Mouse (Mus musculus) embryonic stem cell, embryonic (primary cell): Measurements from ENCODE around the gene Nhsl1.

ENCODE experiments used
- CTCF ChIA-PET, 4 experiments: fragments of 300-600 bp in 2 of 4; fragments of 350-600 bp in 2 of 4; sonication (Branson Sonifier 250); formaldehyde crosslinking; loops; one replicate each; lab custom pipeline; 2022; ENCODE audit warnings: inconsistent platforms in 2 of 4; lab: Charles Lee
- POLR2A ChIA-PET, 4 experiments: fragments of 300-600 bp in 2 of 4; fragments of 350-600 bp in 2 of 4; sonication (Branson Sonifier 250); formaldehyde crosslinking; loops; one replicate each; lab custom pipeline; 2022; ENCODE audit warnings: antibody characterized with exemption in 4 of 4, inconsistent platforms in 1 of 4; lab: Charles Lee

Nhsl1 gene

DNA sequence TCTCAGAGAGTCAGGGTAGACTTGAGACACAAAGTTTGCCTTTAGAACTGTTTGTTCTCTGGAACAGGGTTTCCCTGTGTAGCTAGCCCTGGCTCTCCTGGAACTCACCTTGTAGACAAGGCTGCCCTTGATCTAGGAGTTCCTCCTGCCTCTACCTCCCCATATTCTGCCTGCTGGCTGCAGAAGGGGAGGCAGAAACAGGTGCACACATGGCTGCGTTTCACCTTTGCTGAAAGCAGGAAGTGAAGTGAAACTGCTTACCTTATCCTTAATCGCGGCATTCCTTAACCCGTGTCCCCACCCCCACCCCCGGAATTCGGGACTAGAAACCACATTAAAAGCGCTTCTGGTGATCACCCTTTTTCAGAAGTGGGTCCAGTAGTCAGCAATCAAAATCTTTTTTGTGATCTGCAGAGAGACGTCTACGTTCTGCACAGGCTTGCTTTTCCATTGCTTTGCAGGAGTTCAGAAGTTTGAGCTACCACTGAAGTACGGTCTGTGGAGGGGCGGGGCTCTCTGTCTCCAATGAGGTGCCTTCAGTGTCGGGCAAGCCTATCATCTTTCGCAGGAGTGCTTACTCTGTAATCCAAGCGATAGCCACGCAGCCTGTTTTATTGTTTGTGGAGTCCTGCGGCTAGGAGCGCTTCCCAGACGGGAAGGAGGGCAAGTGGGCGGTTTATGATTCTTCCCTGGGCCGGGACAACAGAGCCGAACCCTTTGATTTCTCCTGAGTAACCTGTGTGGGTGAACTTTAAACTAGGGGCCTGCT lies 88.5 kb downstream of the Nhsl1 start:
- ChIA-PET POLR2A (interaction anchor here (0.5 to 6.1 kb wide), 60 partner anchors 9 to 358 kb away, joined by 3 to 40 read pairs (median 4); partner anchors contain the start of genes Hebp2 (in 1 of the 4) and Reps1 (in 1 of the 4)), CTCF (interaction anchor here in 3 of 4 experiments (0.6 to 1.4 kb wide), 10 partner anchors 10 to 147 kb away, joined by 3 to 5 read pairs (median 3); no protein-coding TSS in a partner anchor)

DNA sequence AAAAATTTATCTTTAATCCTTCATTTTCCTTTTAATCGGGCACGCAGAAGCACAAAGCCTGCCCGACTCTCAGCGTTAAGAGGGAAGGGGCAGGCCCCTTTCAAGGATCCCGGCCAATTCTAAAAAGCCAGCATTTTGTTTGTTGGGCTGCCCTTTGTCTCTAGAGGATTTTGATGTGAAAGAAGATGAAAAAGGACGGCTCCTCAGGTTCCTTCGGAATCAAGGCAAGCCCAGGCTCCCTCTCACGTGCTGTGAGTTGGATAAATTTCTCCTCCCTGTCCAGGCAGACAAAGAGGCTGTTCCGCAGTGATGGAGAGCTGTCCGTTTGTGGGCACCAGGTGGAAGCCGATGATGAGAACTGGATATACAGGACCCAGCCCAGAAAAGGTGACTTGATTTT lies 89.3 kb downstream of the Nhsl1 start:
- POLR2A ChIA-PET: interaction anchor here in 3 of 4 experiments (0.5 to 6.1 kb wide), 21 partner anchors 10 to 138 kb away, joined by 3 to 40 read pairs (median 4); partner anchors contain the start of gene Hebp2 (in 1 of the 3)
- CTCF ChIA-PET: interaction anchor here in 2 of 4 experiments (1.0 to 1.3 kb wide), 4 partner anchors 10 to 45 kb away, joined by 3 to 4 read pairs (median 3); no protein-coding TSS in a partner anchor

DNA sequence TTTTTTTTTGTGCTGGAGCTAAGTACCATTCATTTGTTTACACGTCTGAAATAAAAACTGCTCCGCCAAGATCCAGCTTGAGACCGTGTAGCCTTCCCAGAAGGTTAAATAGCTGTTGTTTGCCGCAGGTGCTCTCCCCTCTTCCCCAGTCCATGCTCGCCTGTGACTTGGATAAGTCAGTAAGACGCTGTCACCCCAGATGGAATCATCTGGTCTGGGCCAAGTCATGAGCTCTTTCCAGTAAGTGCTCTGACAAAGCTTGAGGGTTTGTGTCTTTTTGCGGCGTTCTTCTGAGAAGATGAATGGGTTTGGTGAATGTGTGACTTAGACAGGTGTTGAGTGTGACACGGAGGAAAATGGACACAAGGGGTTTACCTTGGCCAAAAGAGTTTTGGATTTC lies 89.8 kb downstream of the Nhsl1 start:
- CTCF ChIA-PET: interaction anchor here in 2 of 4 experiments (1.0 to 1.3 kb wide), 3 partner anchors 9 to 25 kb away, joined by 3 to 4 read pairs (median 3); no protein-coding TSS in a partner anchor
- POLR2A ChIA-PET: interaction anchor here in 3 of 4 experiments (0.5 to 6.1 kb wide), 14 partner anchors 9 to 102 kb away, joined by 3 to 40 read pairs (median 4); no protein-coding TSS in a partner anchor

DNA sequence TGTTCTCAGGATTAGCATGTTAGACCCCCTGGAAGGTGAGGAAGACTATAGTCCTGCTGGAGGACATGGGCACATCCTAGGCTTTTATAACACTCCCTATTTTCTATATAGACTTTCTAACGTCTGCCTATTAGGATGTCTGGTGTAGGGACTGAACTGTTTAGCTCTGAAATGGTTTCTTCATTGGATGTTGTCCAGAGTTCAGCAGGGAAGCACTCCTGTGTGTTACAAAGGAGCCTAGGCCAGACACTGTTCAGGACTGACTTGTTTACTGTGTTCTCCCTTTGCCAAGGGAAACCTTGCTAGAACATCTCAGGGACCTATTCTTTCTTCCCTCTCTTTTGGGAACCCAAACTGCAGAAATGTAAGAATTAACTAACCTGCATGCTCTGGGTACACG lies 90.3 kb downstream of the Nhsl1 start:
- CTCF ChIA-PET: interaction anchor here in 2 of 4 experiments (0.6 to 1.3 kb wide), 4 partner anchors 9 to 120 kb away, joined by 3 to 4 read pairs (median 3); no protein-coding TSS in a partner anchor
- POLR2A ChIA-PET: interaction anchor here (0.6 to 6.1 kb wide), 13 partner anchors 9 to 101 kb away, joined by 3 to 40 read pairs (median 5); no protein-coding TSS in a partner anchor

DNA sequence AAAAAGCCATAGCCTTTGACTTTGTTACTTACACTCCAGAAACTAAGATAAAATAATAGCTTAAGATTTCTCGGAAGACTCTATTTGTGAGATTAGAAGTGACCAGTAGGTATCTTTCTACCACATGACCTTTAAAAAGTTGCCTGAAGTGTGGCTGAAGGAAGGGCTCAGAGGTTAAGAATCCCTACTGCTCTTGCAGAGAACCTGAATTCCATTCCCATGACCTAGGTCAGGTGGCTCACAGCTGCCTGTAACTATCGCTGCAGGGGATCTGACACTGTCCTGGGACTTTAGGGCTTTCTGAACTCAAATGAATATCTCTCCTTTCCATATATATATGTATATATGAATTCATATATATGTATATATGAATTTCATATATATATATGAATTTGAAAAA lies 92.5 kb downstream of the Nhsl1 start:
- POLR2A ChIA-PET: interaction anchor here (0.5 to 6.1 kb wide), 20 partner anchors 9 to 1743 kb away, joined by 3 to 36 read pairs (median 4); partner anchors contain the start of gene Hebp2 (in 1 of the 4)
- CTCF ChIA-PET: interaction anchor here in 1 of 4 experiments (0.6 kb wide), 1 partner anchor 13 kb away, joined by 3 read pairs; no protein-coding TSS in a partner anchor

DNA sequence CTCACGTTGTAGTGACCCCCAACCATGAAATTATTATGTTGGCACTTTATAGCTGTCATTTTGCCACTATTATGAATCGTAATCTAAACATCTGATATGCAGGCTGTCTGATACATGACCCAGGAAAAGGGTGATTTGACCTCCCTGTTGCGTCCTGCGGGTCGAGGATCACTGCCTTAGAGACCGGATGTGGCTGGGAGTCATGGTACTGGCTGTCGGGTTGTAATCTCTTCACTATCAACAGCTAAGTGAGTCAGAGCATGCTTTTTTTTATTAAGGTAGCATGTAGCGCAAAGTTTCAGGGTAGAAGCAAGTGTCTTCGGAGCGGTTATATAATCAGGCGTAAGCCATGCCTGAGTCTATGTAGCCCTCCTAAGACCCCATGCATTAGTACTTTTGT lies 97.2 kb downstream of the Nhsl1 start:
- CTCF ChIA-PET: no interaction called here
- POLR2A ChIA-PET: interaction anchor here in 2 of 4 experiments (1.3 to 6.2 kb wide), 4 partner anchors 8 to 30 kb away, joined by 3 to 40 read pairs (median 5); no protein-coding TSS in a partner anchor

DNA sequence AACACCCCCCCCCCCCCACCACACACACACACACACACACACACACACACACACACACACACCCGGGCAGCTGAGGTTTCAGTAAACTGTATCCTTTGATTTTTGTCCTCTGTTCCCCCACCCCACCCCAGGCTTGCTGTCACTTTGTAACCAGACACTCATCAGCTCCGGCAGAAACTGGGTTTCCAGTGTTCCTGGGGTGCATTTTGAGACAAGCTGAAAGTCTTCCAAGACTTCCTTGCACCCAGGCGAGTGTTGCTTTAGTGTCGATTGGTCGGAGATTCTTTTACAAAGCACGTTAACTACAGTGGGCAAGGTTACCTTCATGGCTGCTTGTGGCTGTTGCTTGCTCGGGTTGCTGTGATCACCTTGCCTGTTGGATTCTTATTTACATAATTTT lies 99.4 kb downstream of the Nhsl1 start:
- CTCF ChIA-PET: interaction anchor here in 3 of 4 experiments (0.6 to 1.9 kb wide), 6 partner anchors 10 to 60 kb away, joined by 3 to 6 read pairs (median 4); no protein-coding TSS in a partner anchor
- POLR2A ChIA-PET: interaction anchor here (0.5 to 6.2 kb wide), 24 partner anchors 9 to 1292 kb away, joined by 3 to 40 read pairs (median 3); no protein-coding TSS in a partner anchor

DNA sequence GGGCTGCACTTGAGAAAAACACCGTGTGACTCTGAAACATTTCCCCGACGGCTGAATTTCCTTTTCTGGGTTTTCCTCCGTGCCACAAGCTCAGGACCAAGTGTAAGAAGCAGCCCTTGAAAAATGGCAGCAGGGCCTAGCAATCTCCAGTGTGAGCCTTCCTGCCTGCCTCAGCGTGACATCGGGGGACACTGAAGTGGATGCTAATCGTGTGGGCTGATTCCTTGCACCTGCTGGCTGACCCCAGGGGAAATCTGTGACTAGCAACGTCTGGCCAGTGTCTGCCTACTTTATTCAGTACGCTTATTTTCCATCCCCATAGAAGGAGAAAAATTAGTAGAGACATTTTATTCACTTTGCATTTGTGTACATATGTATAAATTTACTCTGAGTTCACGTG lies 100.7 kb downstream of the Nhsl1 start:
- CTCF ChIA-PET: interaction anchor here in 1 of 4 experiments (0.8 kb wide), 1 partner anchor 34 kb away, joined by 3 read pairs; no protein-coding TSS in a partner anchor
- POLR2A ChIA-PET: interaction anchor here in 2 of 4 experiments (1.1 to 6.2 kb wide), 3 partner anchors 12 to 22 kb away, joined by 4 to 40 read pairs (median 21); no protein-coding TSS in a partner anchor

DNA sequence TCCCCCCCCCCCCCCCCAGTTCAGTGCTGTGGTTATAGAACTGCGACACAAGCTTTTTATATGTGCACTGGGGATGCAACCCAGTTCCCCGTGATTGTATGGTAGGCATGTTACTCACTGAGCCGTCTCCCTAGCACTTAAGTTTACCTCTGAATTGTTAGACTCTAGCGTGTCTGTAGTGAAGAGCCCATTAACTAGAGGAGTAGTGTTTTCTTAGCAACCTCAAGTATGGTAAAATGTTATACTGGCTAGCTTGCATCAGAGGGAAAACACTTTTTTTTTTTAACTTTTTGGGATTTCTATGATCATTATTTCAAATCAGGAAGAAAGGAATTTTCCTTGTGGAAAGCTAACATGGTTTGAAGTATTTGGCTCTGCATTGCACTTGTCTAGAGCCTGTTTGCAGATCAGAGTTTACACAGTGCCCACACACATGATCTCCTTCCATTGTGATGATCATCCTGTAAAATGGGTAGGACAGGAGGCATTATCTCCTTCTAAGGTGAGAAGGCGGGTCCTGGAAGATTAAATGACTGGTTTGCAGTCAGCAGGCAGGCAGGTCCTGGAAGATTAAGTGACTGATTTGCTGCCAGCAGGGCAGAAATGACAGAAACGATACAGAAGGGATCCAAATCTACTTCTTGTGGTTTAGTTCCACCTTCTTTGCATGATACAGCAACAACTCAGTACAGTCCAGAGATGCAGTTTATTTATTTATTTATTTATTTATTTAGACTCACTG lies 101.6 kb downstream of the Nhsl1 start:
- ChIA-PET CTCF (no interaction called here), POLR2A (interaction anchor here in 3 of 4 experiments (0.5 to 6.2 kb wide), 8 partner anchors 9 to 33 kb away, joined by 3 to 40 read pairs (median 4); no protein-coding TSS in a partner anchor)

DNA sequence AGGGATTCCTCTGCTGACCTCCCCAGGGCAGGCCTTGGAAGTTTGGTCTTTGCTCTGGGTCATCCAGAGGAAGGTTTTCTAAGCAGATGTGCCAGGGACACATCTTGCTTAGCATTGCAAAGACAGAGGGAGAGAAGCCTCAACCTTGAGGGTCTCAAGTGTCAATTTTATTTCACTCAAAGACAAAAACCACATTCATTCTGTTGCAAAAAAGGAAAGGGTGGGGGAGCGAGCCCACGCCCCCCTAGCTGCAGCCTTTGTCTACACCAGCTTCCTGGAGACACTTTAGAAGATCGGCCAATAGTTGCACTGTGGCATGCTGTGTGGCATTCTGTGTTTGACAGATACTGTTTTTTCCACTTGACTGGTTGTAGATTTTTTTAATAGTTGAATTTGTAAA lies 104.2 kb downstream of the Nhsl1 start:
- ChIA-PET CTCF (interaction anchor here in 1 of 4 experiments (0.6 kb wide), 1 partner anchor 112 kb away, joined by 3 read pairs; no protein-coding TSS in a partner anchor), POLR2A (interaction anchor here (0.7 to 1.8 kb wide), 8 partner anchors 11 to 46 kb away, joined by 3 to 8 read pairs (median 4); no protein-coding TSS in a partner anchor)

DNA sequence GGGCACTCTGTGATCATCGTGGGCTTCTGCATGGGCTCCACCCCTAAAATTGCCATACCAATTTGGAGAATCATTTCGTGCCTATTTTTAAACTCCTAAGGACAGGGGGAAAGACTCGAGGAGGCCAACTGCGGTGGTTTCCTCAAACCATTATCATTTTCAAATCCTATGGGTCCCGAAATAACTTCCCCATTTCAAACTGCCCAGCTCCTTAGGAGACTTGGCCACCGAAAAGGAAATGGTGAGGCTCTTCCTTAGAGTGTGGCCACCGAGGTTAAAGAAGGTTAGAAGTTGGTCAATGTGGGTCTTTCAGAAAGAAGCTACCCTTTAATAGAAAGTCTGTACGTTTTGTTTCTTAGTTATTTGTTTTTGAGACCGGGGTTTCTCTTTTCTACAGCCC lies 104.8 kb downstream of the Nhsl1 start:
- ChIA-PET CTCF (no interaction called here), POLR2A (interaction anchor here (0.9 to 1.8 kb wide), 14 partner anchors 8 to 46 kb away, joined by 3 to 8 read pairs (median 4); no protein-coding TSS in a partner anchor)

DNA sequence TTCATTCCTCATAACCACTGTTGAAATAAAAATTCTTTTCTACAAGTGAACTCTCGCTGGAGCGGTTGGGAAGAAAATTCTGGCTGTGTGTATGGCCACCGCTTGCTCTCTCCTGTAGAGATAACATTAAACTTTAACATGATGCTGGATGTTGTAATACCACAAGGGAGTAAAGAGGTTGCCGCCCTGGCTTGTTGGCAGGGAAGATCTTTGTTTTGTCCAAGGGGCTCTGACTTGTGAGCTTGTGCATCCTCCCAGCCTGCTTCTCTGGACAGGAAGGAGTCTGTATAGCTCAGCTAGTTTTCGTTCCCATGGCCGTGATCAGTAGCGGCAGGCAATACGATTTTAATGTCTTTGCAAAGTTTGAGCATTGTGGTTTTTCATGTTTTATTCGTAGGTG lies 109.1 kb downstream of the Nhsl1 start:
- CTCF ChIA-PET: interaction anchor here in 1 of 4 experiments (2.0 kb wide), 1 partner anchor 36 kb away, joined by 5 read pairs; no protein-coding TSS in a partner anchor
- POLR2A ChIA-PET: interaction anchor here in 2 of 4 experiments (0.7 to 1.8 kb wide), 5 partner anchors 10 to 21 kb away, joined by 3 to 5 read pairs (median 3); no protein-coding TSS in a partner anchor

DNA sequence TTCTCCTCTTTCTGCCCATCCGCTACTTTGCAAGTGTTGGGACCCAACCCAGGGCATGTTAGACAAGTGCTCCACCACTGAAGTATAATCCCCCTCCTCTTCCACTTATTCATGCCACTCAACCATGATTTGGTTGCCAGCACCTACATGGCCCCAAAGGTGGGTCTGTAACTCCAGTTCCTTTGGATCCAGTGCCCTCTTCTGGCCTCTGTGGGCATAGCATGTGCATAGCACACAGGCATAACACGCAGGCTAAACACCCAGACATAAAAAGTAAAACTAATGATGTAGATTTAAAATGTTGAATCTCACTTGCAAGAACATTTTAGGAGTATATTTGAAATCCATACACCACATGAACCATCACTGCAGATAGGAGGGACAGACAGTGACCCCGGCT lies 110.7 kb downstream of the Nhsl1 start:
- ChIA-PET CTCF (interaction anchor here in 1 of 4 experiments (1.4 to 2.0 kb wide), 2 partner anchors 38 to 40 kb away, joined by 3 to 5 read pairs; no protein-coding TSS in a partner anchor), POLR2A (no interaction called here)

DNA sequence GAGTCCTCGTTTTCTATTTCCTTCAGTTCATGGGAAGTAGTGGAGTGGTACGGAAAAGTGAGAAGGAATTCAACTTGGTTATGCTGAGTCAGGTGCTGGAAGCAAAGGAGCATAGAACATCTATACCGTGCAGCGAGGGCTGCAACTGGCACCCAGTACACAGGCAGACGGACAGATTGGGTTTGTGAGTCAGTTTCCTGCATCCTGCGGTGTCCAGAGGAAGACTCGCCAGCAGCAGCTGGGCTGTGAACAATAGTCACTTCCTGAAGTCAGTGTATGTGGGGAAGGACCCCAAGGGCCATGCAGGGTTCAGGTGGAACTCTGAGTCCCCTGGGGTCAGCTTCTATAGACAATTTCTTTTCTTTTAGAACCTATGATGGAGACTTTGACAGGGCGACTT lies 111.4 kb downstream of the Nhsl1 start:
- CTCF ChIA-PET: interaction anchor here in 1 of 4 experiments (1.4 kb wide), 1 partner anchor 41 kb away, joined by 3 read pairs; no protein-coding TSS in a partner anchor
- POLR2A ChIA-PET: interaction anchor here in 3 of 4 experiments (0.6 to 1.5 kb wide), 4 partner anchors 12 to 32 kb away, joined by 3 to 5 read pairs (median 4); no protein-coding TSS in a partner anchor

DNA sequence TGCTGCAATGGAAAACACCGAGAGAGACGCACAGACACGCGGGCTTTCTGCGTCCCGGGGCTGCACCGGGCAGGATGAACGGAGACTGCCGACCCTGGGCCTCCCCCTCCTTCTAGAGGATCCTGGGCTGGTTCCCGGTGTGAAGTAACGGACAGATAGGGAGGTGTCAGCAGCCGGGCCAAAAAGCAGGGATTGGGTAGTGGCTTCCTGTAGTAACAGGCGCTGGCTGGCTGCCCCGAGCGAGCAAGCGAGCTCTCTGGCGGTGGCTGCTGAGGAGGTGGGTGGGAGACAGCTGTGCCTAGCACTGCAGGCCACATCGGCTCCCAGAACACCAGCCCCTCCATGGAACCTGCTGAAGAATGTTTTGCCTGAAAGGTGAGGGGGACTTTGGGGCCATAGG lies 112.2 kb downstream of the Nhsl1 start:
- ChIA-PET CTCF (interaction anchor here in 3 of 4 experiments (0.6 to 1.4 kb wide), 4 partner anchors 39 to 97 kb away, joined by 3 to 6 read pairs (median 3); no protein-coding TSS in a partner anchor), POLR2A (interaction anchor here (0.6 to 1.5 kb wide), 9 partner anchors 9 to 78 kb away, joined by 3 to 5 read pairs (median 4); no protein-coding TSS in a partner anchor)

DNA sequence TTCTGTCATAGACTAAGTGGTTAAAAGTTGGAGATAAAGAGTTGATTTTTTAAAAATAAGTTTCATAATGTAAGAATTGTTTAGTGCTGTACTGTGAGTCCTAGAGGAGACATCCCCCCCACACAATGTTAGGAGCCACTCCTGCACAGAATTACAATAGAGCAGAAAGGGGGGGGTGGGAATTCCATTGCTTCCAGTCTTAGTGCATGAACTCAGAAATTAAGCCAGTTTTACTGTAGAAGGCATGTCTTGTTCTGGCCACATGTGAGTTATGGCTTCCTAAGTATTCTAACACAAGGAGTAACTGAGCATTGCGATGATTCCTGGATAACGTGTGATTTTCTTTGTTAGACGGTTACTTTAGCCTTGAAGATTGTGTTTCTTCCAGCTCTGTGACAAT lies 112.8 kb downstream of the Nhsl1 start:
- ChIA-PET POLR2A (interaction anchor here (0.7 to 1.5 kb wide), 5 partner anchors 8 to 37 kb away, joined by 3 to 4 read pairs (median 4); no protein-coding TSS in a partner anchor), CTCF (interaction anchor here in 1 of 4 experiments (1.0 to 1.1 kb wide), 2 partner anchors 40 to 43 kb away, joined by 3 to 6 read pairs; no protein-coding TSS in a partner anchor)

DNA sequence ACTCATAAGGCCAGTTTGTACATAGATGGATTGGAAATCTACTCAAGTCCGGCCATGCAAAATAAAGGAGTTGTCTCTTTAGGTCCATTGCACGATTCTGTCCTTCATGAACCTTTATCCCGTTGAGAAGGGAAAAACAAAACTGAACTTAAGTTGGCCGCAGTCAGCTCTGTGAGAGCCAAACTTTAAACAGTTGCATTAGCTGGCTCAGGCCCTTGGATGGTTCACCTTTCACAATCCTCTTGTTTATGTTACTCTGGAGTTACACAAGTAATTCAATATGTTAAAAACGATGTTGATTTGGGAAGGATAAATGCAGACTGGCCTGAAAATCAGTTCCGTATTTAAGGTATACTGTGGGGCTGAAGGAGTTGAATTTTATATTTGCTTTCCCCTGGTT lies 116.7 kb downstream of the Nhsl1 start:
- ChIA-PET CTCF (interaction anchor here in 2 of 4 experiments (1.4 to 1.5 kb wide), 3 partner anchors 18 to 93 kb away, joined by 3 read pairs; no protein-coding TSS in a partner anchor), POLR2A (interaction anchor here in 2 of 4 experiments (0.6 to 1.4 kb wide), 5 partner anchors 9 to 29 kb away, joined by 3 to 4 read pairs (median 3); no protein-coding TSS in a partner anchor)
